Mouse (Mus musculus): Measurements from ENCODE around the gene Nfatc2.
A peak's percentile ranks its signal among the peaks of the same experiment; 100 is the strongest.

Gene Nfatc2

GRCm38 (mm10) chr2:168428375-168428901 lies 173.0 kb downstream of the Nfatc2 start:
- DNase-seq = peak; percentile 45

All from right cerebral cortex, adult 18-20 months (tissue).